Mouse (Mus musculus): ENCODE results near the gene Rxfp4.

GRCm38 (mm10) chr3:88686734-88687611 lies 34.0 kb upstream of the Rxfp4 start:
- TF ChIP-seq CTCF (IDR thresholded peaks at IDR 0.05; ENCODE audit: control insufficient read depth, insufficient read depth, insufficient read length) (no peak), MYOD1 (IDR thresholded peaks at IDR 0.05; ENCODE audit: control insufficient read depth, insufficient read length, low read depth) (no peak), CEBPB (IDR thresholded peaks at IDR 0.05; ENCODE audit: low read depth) (no peak), USF1 (IDR thresholded peaks at IDR 0.05; ENCODE audit: low read depth) (no peak), MAX (IDR thresholded peaks at IDR 0.05) (no peak), MYOG (IDR thresholded peaks at IDR 0.05; ENCODE audit: control insufficient read depth, extremely low read depth, insufficient read length) (no peak)
